ENCODE assay signal across 21 mouse cellular contexts in the genomic region with DNA sequence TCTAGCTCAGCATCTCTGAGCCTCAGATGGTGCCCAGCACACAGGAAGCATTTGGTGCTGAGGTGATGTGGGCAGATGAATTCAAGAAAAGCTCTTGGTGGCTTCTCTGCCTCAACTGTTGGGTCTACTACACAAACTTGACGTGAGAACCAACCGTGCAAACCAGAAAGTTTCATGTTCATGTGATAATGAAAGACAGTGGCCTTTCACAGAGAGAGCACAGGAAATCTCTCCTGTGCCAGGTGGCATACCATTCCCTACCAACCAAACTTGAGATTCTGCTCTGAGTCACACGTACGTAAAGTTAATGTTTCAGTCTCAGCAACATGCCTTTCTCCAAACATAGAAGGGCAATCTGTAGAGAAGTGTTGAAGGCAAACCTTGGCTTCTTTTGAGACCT.
A peak's percentile ranks its signal among the peaks of the same experiment; 100 is the strongest.
DNase-seq lines count a peak whose midpoint lies in the region; TF ChIP-seq lines count a peak whose summit lies in the region.
"Had no signal": no experiment of that assay in that cellular context is flagged by ENCODE, and none has a peak within 500 bp of the region (broad histone marks: within the 10 kb centered on the region; RNA-seq: fewer than 3 reads in every experiment).

No protein-coding gene starts in this region.

- no peak for TF ChIP-seq CTCF in CH12.LX (conservative IDR thresholded peaks at IDR 0.05 in 1 of 2, IDR thresholded peaks at IDR 0.05 in 1 of 2; ENCODE audit: low read depth in 2 of 2, low read length in 2 of 2)

- in situ Hi-C loops in CH12.LX (cut with MboI; ENCODE audit: low pct_ligation_motif_present, low pct_unique_long_range_greater_than_20kb, low sequenced_read_pairs) = no loop called here

- peak overlapping the region; percentile 9; the same call in 1 of the 2 replicates for H3K9ac ChIP-seq in CH12.LX (ENCODE audit: insufficient read depth, low read depth)
- H3K9ac ChIP-seq: embryonic facial prominence, embryonic 13.5 days; embryonic facial prominence, embryonic 15.5 days; forebrain, embryonic 12.5 days had no signal

- peaks cover 39 to 83% of the 10 kb centered on the region in 2 experiments for H3K4me1 ChIP-seq in CH12.LX (ENCODE audit: control insufficient read depth in 1 of 2, insufficient read depth in 2 of 2)
- H3K4me1 ChIP-seq: embryonic facial prominence, embryonic 13.5 days; embryonic facial prominence, embryonic 15.5 days had no signal

- peak overlapping the region; percentile 94 for H3K27ac ChIP-seq in CH12.LX (ENCODE audit: insufficient read depth, low read depth)
- H3K27ac ChIP-seq: embryonic facial prominence, embryonic 13.5 days; embryonic facial prominence, embryonic 15.5 days; forebrain, embryonic 10.5 days; forebrain, embryonic 12.5 days had no signal

- TF ChIP-seq RAD21 in CH12.LX (IDR thresholded peaks at IDR 0.05; ENCODE audit: low read depth, low read length) = no peak; the same call in 1 of the 2 replicates

- peaks cover 19 to 27% of the 10 kb centered on the region in 2 experiments for H3K36me3 ChIP-seq in CH12.LX (replicated peaks in 1 of 2; ENCODE audit: control insufficient read depth in 1 of 2, insufficient read depth in 1 of 2, low read length in 1 of 2)
- H3K36me3 ChIP-seq: embryonic facial prominence, embryonic 13.5 days; embryonic facial prominence, embryonic 15.5 days had no signal

- peaks cover 10% of the 10 kb centered on the region for H3K9me3 ChIP-seq in CH12.LX (replicated peaks; ENCODE audit: low read length)
- H3K9me3 ChIP-seq: embryonic facial prominence, embryonic 13.5 days; embryonic facial prominence, embryonic 15.5 days; forebrain, embryonic 10.5 days; forebrain, embryonic 12.5 days had no signal

- peaks cover 5% of the 10 kb centered on the region for H3K79me2 ChIP-seq in CH12.LX (replicated peaks; ENCODE audit: control insufficient read depth, extremely low read depth, insufficient read depth, poor library complexity, severe bottlenecking)

- TF ChIP-seq EP300 in CH12.LX (IDR thresholded peaks at IDR 0.05; ENCODE audit: low read length) = peak; percentile 86

- 0 out of 2 replicates have a peak, but pooled peaks have one; percentile 23 for TF ChIP-seq POLR2A in CH12.LX (IDR thresholded peaks at IDR 0.05; ENCODE audit: low read depth, low read length)

- no peak overlapping the region for H3K4me3 ChIP-seq in CH12.LX (replicated peaks in 1 of 3; ENCODE audit: low read depth in 2 of 3, low read length in 2 of 3, poor library complexity in 1 of 3)
- H3K4me3 ChIP-seq: embryonic facial prominence, embryonic 13.5 days; embryonic facial prominence, embryonic 15.5 days; erythroblast, embryonic 14.5 days; forebrain, embryonic 10.5 days; forebrain, embryonic 12.5 days had no signal

- dilution Hi-C loops in CH12.LX (cut with MboI; ENCODE audit: extremely low pct_ligation_motif_present, extremely low pct_unique_long_range_greater_than_20kb, low sequenced_read_pairs) = no loop called here

- no peak overlapping the region for H3K4me2 ChIP-seq in CH12.LX (ENCODE audit: insufficient read depth, low read depth, poor library complexity, severe bottlenecking)
- H3K4me2 ChIP-seq: embryonic facial prominence, embryonic 13.5 days; embryonic facial prominence, embryonic 15.5 days; forebrain, embryonic 12.5 days had no signal

- no peaks in the 10 kb centered on the region for H3K27me3 ChIP-seq in CH12.LX (replicated peaks)
- H3K27me3 ChIP-seq: embryonic facial prominence, embryonic 13.5 days; embryonic facial prominence, embryonic 15.5 days; forebrain, embryonic 12.5 days had no signal

- peak; percentile 50 for DNase-seq in CD4-positive helper T cell, adult 2 months (ENCODE audit: low read depth, low spot score)
- peak; percentile 30 for DNase-seq in CD4-positive, CD25-positive, alpha-beta regulatory T cell, adult 2 months (ENCODE audit: low read depth, low spot score)
- peak; percentile 66 for DNase-seq in CH12.LX (ENCODE audit: extremely low read depth)
- peak; percentile 82 for DNase-seq in induced T-regulatory cell, adult 2 months (ENCODE audit: low read depth)
- DNase-seq in adrenal gland, postnatal 14 days = no peak
- no peak for DNase-seq in ovary, adult 18-20 months (ENCODE audit: low spot score)
- DNase-seq in frontal cortex, postnatal 10 days (ENCODE audit: low spot score in 2 of 2) = no peak
- DNase-seq: adrenal gland, adult 8-10 months; adrenal gland, postnatal 25 days; cerebellum, adult 11 months; cerebellum, adult 18-20 months; cerebellum, adult 8-10 months; cerebellum, adult 9-11 months; cerebellum, postnatal 14 days; cerebellum, postnatal 36 days; embryo, embryonic 11 days had no signal

TF ChIP-seq in CH12.LX, 34 proteins besides CTCF, POLR2A, EP300 and RAD21:
- TF ChIP-seq HCFC1 (IDR thresholded peaks at IDR 0.05; ENCODE audit: low read depth, low read length) (no peak), ELF1 (IDR thresholded peaks at IDR 0.05; ENCODE audit: low read depth, low read length) (peak; percentile 1; the same call in 1 of the 2 replicates), CHD2 (IDR thresholded peaks at IDR 0.05; ENCODE audit: low read length) (no peak), ZMIZ1 (IDR thresholded peaks at IDR 0.05; ENCODE audit: low read depth, low read length) (no peak), IRF4 (IDR thresholded peaks at IDR 0.05; ENCODE audit: low read depth, low read length) (peak; percentile 85), BHLHE40 (IDR thresholded peaks at IDR 0.05; ENCODE audit: low read depth, low read length) (peak; percentile 85), TCF12 (IDR thresholded peaks at IDR 0.05; ENCODE audit: low read depth, low read length) (peak; percentile 86), JUN (IDR thresholded peaks at IDR 0.05; ENCODE audit: insufficient read depth, low read depth, low read length) (peak; percentile 33; the same call in 1 of the 2 replicates), MAZ (IDR thresholded peaks at IDR 0.05; ENCODE audit: low read depth, low read length) (no peak), USF2 (conservative IDR thresholded peaks at IDR 0.05; ENCODE audit: low read depth, low read length) (no peak), SMC3 (IDR thresholded peaks at IDR 0.05; ENCODE audit: low read depth, low read length) (peak; percentile 3; the same call in 1 of the 2 replicates), TBP (conservative IDR thresholded peaks at IDR 0.05; ENCODE audit: low read depth, low read length) (no peak), ETS1 (conservative IDR thresholded peaks at IDR 0.05; ENCODE audit: low read depth, low read length) (peak; percentile 83), MAX (IDR thresholded peaks at IDR 0.05; ENCODE audit: low read length) (no peak; the same call in 1 of the 2 replicates), PAX5 (IDR thresholded peaks at IDR 0.05; ENCODE audit: low read length) (no peak), KAT2A (IDR thresholded peaks at IDR 0.05; ENCODE audit: insufficient replicate concordance, low read length) (no peak), MEF2A (IDR thresholded peaks at IDR 0.05; ENCODE audit: borderline replicate concordance, low read depth, low read length) (no peak; the same call in 1 of the 2 replicates), RCOR1 (conservative IDR thresholded peaks at IDR 0.05; ENCODE audit: low read depth, low read length) (0 out of 2 replicates have a peak, but pooled peaks have one; percentile 49), JUND (conservative IDR thresholded peaks at IDR 0.05; ENCODE audit: low read depth, low read length) (peak; percentile 13; the same call in 1 of the 2 replicates), ZKSCAN1 (IDR thresholded peaks at IDR 0.05; ENCODE audit: borderline replicate concordance, low read depth, low read length) (no peak), MYC (IDR thresholded peaks at IDR 0.05; ENCODE audit: low read depth, low read length) (peak; percentile 76; the same call in 1 of the 2 replicates), USF1 (IDR thresholded peaks at IDR 0.05; ENCODE audit: low read depth, low read length) (no peak), ZNF384 (IDR thresholded peaks at IDR 0.05; ENCODE audit: low read depth, low read length) (peak; percentile 30; the same call in 1 of the 2 replicates)

Comparison
In these comparisons a context has a peak if more than half of its experiments do, and no peak if none do; other contexts are left out.
1. DNase-seq: peak in CD4-positive helper T cell, adult 2 months (single experiment), CD4-positive, CD25-positive, alpha-beta regulatory T cell, adult 2 months (single experiment), CH12.LX (single experiment) and induced T-regulatory cell, adult 2 months (single experiment); none in adrenal gland, postnatal 14 days (single experiment), ovary, adult 18-20 months (single experiment) and frontal cortex, postnatal 10 days (0 of 2).